Comparison of ENCODE assay signal across 33 mouse cellular contexts in genomic region chr4:59816016-59816415, GRCm38 (mm10). TPM values are rescaled to one million over a fixed set of nuclear protein-coding genes. Genes with fewer than 3 reads are reported as not detected.
A peak's percentile ranks its signal among the peaks of the same experiment; 100 is the strongest.
DNase-seq lines count a peak whose midpoint lies in the region; ATAC-seq and TF ChIP-seq lines count a peak whose summit lies in the region.
"Had no signal": no experiment of that assay in that cellular context is flagged by ENCODE, and none has a peak within 500 bp of the region (broad histone marks: within the 10 kb centered on the region; RNA-seq: fewer than 3 reads in every experiment).

No protein-coding gene starts in this region.

- DNase-seq in cerebellum, adult 8-10 months = peak; percentile 11
- DNase-seq in cerebellum, adult 11-12 months = no peak
- DNase-seq in gastrocnemius, adult 2 months = no peak
- DNase-seq in gastrocnemius, postnatal 10 days = no peak
- no peak for DNase-seq in lung, adult 2 months
- DNase-seq in lung, postnatal 36 days = peak; percentile 49
- DNase-seq: adrenal gland, adult 2 months; adrenal gland, postnatal 36 days; cerebellum, postnatal 10 days; forebrain, postnatal 0 days; gastrocnemius, postnatal 25 days; heart, adult 11 months; heart, postnatal 10 days; kidney, adult 18-20 months; kidney, postnatal 4 days; lung, embryonic 14.5 days; thymus, postnatal 14 days had no signal

- intact Hi-C loops in gastrocnemius, adult 2 months (cut with DNase I) = no loop called here

- H3K27me3 ChIP-seq in lung, embryonic 15.5 days = no peaks in the 10 kb centered on the region
- H3K27me3 ChIP-seq: CH12.LX; forebrain, embryonic 12.5 days; hindbrain, embryonic 15.5 days; kidney, embryonic 15.5 days; limb, embryonic 13.5 days; midbrain, embryonic 13.5 days; neural tube, embryonic 13.5 days; stomach, embryonic 15.5 days had no signal

- peak overlapping the region; percentile 6; the same call in 1 of the 2 replicates for H3K4me2 ChIP-seq in lung, embryonic 15.5 days
- H3K4me2 ChIP-seq: forebrain, embryonic 12.5 days; heart, embryonic 11.5 days; hindbrain, embryonic 15.5 days; kidney, embryonic 15.5 days; limb, embryonic 13.5 days; liver, embryonic 11.5 days; lung, embryonic 14.5 days; midbrain, embryonic 13.5 days; neural tube, embryonic 13.5 days; stomach, embryonic 15.5 days had no signal

- H3K9me3 ChIP-seq in lung, embryonic 15.5 days = no peaks in the 10 kb centered on the region
- H3K9me3 ChIP-seq: forebrain, embryonic 12.5 days; hindbrain, embryonic 10.5 days; hindbrain, embryonic 15.5 days; kidney, embryonic 15.5 days; limb, embryonic 13.5 days; midbrain, embryonic 13.5 days; neural tube, embryonic 13.5 days; stomach, embryonic 15.5 days had no signal

- no peak overlapping the region for H3K9ac ChIP-seq in lung, embryonic 15.5 days
- H3K9ac ChIP-seq: forebrain, embryonic 12.5 days; forebrain, postnatal 0 days; hindbrain, embryonic 15.5 days; kidney, embryonic 15.5 days; limb, embryonic 13.5 days; lung, embryonic 14.5 days; midbrain, embryonic 13.5 days; neural tube, embryonic 13.5 days; stomach, embryonic 15.5 days had no signal

- 42% methylated on average over 5 of the region's 5 CpGs for WGBS in lung, embryonic 15.5 days
- WGBS in lung, adult 2 months = 54% methylated on average over 5 of the region's 5 CpGs

- H3K36me3 ChIP-seq in lung, embryonic 15.5 days = no peaks in the 10 kb centered on the region
- H3K36me3 ChIP-seq: forebrain, embryonic 12.5 days; hindbrain, embryonic 10.5 days; hindbrain, embryonic 15.5 days; kidney, embryonic 15.5 days; limb, embryonic 13.5 days; midbrain, embryonic 13.5 days; neural tube, embryonic 13.5 days; stomach, embryonic 15.5 days had no signal

- H3K4me1 ChIP-seq in lung, embryonic 15.5 days = peaks cover 56% of the 10 kb centered on the region
- H3K4me1 ChIP-seq in lung, adult 2 months (ENCODE audit: control insufficient read depth, insufficient read depth, low read length) = peaks cover 14% of the 10 kb centered on the region

- H3K27ac ChIP-seq in gastrocnemius, adult 2 months = peak overlapping the region; percentile 5; the same call in 1 of the 2 replicates
- peak overlapping the region; percentile 39 for H3K27ac ChIP-seq in lung, embryonic 15.5 days
- H3K27ac ChIP-seq: forebrain, embryonic 12.5 days; hindbrain, embryonic 10.5 days; hindbrain, embryonic 15.5 days; kidney, embryonic 15.5 days; limb, embryonic 13.5 days; midbrain, embryonic 13.5 days; neural tube, embryonic 13.5 days; stomach, embryonic 15.5 days had no signal

- no peak for TF ChIP-seq POLR2A in lung, adult 2 months (IDR thresholded peaks at IDR 0.05; ENCODE audit: borderline replicate concordance, extremely low read depth, low read depth, low read length)

- no peak overlapping the region for H3K4me3 ChIP-seq in gastrocnemius, adult 2 months
- H3K4me3 ChIP-seq in lung, embryonic 15.5 days = no peak overlapping the region
- no peak overlapping the region for H3K4me3 ChIP-seq in lung, adult 2 months (replicated peaks; ENCODE audit: extremely low read depth, low read depth, low read length)
- H3K4me3 ChIP-seq: erythroblast, embryonic 14.5 days; forebrain, embryonic 12.5 days; hindbrain, embryonic 10.5 days; hindbrain, embryonic 15.5 days; kidney, embryonic 15.5 days; limb, embryonic 13.5 days; midbrain, embryonic 13.5 days; neural tube, embryonic 13.5 days; stomach, embryonic 15.5 days had no signal

- no peak for ATAC-seq in lung, embryonic 15.5 days (ENCODE audit: borderline replicate concordance, extremely low read depth, low FRiP score, low TSS enrichment)
- no peak for ATAC-seq in erythroid progenitor cell, adult 5-6 weeks (replicated peaks; ENCODE audit: low FRiP score, poor library complexity, severe bottlenecking)
- ATAC-seq: activated CD4-positive, CD25-positive, alpha-beta regulatory T cell, adult 4 months; forebrain, postnatal 0 days; inflammation-experienced regulatory T-cells, adult 6 months; midbrain, embryonic 13.5 days had no signal

- no peak for TF ChIP-seq CTCF in gastrocnemius, adult 2 months (IDR thresholded peaks at IDR 0.05)
- TF ChIP-seq CTCF in lung, adult 2 months (IDR thresholded peaks at IDR 0.05; ENCODE audit: insufficient read depth, low read length) = no peak

RNA-seq across cellular contexts. Expression of gene Snx30, which starts 10.4 kb away (rescaled TPM):
- 1 to 10 TPM; 3.1 to 4.1 TPM for total RNA-seq in gastrocnemius, adult 2 months (2021)
- 10 to 100 TPM in 1 of 2 experiments, 1 to 10 TPM in 1; 5.9 to 10.8 TPM for total RNA-seq in gastrocnemius, postnatal 10 days (2021)
- polyA plus RNA-seq in lung, embryonic 15.5 days (2015; fragmentation: Nextera tagmentation; extraction: Ambion mirVana) = 9.2 and 10.0 TPM in 2 replicates
- 5.1 and 7.0 TPM in 2 replicates for polyA plus RNA-seq in lung, adult 2 months (2012; rRNA removed)
- 2.2 and 2.5 TPM in 2 replicates for total RNA-seq in erythroid progenitor cell, adult 5-6 weeks (2015; ENCODE audit: low replicate concordance)
- total RNA-seq in erythroid progenitor cell, adult 5-6 weeks (2017; ENCODE audit: low replicate concordance) = 3.1 and 5.0 TPM in 2 replicates

RNA-seq across cellular contexts. Expression of gene Inip, which starts 14.6 kb away (rescaled TPM):
- 1 to 10 TPM; 2.8 to 5.9 TPM for total RNA-seq in gastrocnemius, adult 2 months (2021)
- 1 to 10 TPM; 4.9 to 7.1 TPM for total RNA-seq in gastrocnemius, postnatal 10 days (2021)
- 51.2 and 56.5 TPM in 2 replicates for polyA plus RNA-seq in lung, embryonic 15.5 days (2015; fragmentation: Nextera tagmentation; extraction: Ambion mirVana)
- 6.8 and 8.9 TPM in 2 replicates for polyA plus RNA-seq in lung, adult 2 months (2012; rRNA removed)
- total RNA-seq in erythroid progenitor cell, adult 5-6 weeks (2015; ENCODE audit: low replicate concordance) = 7.1 and 15.1 TPM in 2 replicates
- 15.9 and 23.4 TPM in 2 replicates for total RNA-seq in erythroid progenitor cell, adult 5-6 weeks (2017; ENCODE audit: low replicate concordance)

Comparison
In these comparisons a context has a peak if more than half of its experiments do, and no peak if none do; other contexts are left out.
1. DNase-seq: peak in cerebellum, adult 8-10 months (single experiment) and lung, postnatal 36 days (single experiment); none in cerebellum, adult 11-12 months (single experiment), gastrocnemius, adult 2 months (single experiment), gastrocnemius, postnatal 10 days (single experiment) and lung, adult 2 months (single experiment).